Mouse (Mus musculus) lung, adult 2 months (tissue): ENCODE data around the gene Cdk14.

Experiments
- CTCF ChIP-seq: fragments of 200-500 bp; IDR thresholded peaks from 2 replicates; pipeline ENCODE4 v1.5.1; 2011; ENCODE audit warnings: mild to moderate bottlenecking, low read length, control low read depth; ENCODE audit not compliant: insufficient read depth
- POLR2A ChIP-seq: fragments of 200-500 bp; IDR thresholded peaks from 2 replicates; pipeline ENCODE4 v1.6.1; 2011; ENCODE audit warnings: low read depth, mild to moderate bottlenecking, control low read depth, low read length, borderline replicate concordance; ENCODE audit errors: extremely low read depth

- no peak for TF ChIP-seq CTCF
- TF ChIP-seq POLR2A: no peak
These were observed 859 bp downstream of the Cdk14 start for GRCm38 (mm10) chr5:5419253-5419652.
